Mouse (Mus musculus) telencephalon, adult 2 months (tissue): ENCODE data around the gene Lrrc4c.
A peak's percentile ranks its signal among the peaks of the same experiment; 100 is the strongest.

Experiments used
- DNase-seq: peaks from one replicate; pipeline ENCODE4 v3.0.0-alpha.2; 2011; ENCODE audit warnings: low read depth, low spot score

Lrrc4c gene

GRCm38 (mm10) chr2:96317387-96318299, at the start of gene Lrrc4c:
Gene Lrrc4c, plus strand, starts transcription at chr2:96318169.
- no peak for DNase-seq

- no peak for DNase-seq
These were observed 42.9 kb upstream of the Lrrc4c start for GRCm38 (mm10) chr2:96275061-96275460.

GRCm38 (mm10) chr2:96282926-96283325, 35.0 kb upstream of the Lrrc4c start:
- no peak for DNase-seq

DNA sequence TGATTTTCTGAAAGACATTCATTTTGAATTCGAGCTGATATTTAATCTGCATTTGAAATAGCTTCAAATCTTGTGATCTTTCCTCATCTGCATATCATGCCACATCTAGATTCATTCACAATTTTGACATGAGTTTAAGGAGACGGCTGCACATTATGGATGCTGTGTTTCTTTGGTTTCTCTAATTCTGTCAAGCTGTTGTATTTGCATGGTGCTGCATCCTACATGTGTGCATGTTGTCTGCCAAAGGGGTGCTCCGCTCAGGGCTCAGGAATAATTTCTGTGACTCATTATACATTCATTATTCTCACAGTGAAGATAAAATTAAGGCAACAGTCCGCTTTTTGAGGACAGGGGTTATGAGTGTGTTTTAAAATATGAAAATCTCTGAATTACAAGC, 30.5 kb upstream of the Lrrc4c start:
- DNase-seq: no peak

DNA sequence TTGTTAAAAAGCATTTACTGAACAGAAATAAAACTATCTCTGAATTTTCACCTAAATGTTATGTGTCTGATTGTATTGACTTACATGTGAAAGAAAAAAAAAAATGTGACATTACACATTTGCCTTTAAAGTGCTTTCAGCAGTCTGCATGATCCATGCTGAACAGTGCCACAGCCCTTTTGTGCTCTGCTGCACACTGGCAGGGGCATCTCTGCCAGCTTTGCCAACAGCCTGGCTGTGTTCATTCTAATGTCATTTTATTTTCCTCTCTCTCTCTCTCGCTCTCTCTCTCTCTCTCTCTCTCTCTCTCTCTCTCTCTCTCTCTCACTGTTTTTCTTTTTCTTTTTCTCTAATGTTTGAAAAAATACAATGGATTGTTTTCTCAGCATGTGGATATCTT, 27.4 kb upstream of the Lrrc4c start:
- no peak for DNase-seq

- DNase-seq: no peak
These were observed 2.9 kb upstream of the Lrrc4c start for GRCm38 (mm10) chr2:96315034-96315433.

- no peak for DNase-seq
These were observed 1.4 kb upstream of the Lrrc4c start for GRCm38 (mm10) chr2:96316531-96316930.

DNA sequence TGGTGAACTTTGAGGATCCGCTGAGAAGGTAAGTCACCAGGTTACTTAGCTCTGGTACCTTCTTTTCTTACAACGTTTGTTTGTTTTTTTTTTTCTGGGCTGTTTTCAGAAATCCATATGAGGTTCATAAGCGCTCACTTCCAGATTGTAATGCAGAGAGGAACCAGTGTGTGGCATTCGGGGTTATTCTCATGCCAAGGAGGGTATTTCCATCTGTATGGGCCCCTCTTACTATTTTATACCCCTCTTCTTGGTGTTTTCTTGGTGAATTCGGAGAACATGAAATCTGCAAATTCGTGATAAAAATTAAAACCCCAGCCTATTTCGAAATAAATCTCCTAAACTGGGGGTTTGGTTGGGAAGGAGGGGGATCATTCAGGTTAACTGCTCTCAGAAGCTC, 587 bp downstream of the Lrrc4c start:
- no peak for DNase-seq

DNA sequence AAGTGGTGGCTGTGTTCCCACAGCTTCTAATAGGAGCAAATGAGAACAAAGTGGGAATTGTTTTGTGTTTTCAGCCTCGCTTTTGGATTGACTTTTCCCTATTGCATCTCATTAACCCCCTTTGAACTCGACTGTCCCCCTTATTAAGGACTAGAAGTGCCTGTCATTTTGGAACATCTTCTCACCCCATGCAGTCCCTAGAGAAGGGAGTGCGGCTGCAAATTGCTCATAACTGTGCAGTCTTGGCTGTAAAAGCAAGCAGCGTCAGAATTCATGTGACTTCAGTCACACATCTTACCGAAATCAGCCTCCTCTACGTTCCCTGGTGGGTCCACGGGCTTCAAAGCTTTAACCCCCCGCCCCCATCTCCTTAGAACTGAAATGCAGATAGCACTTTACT, 1.2 kb downstream of the Lrrc4c start:
- DNase-seq: peak; percentile 68

DNA sequence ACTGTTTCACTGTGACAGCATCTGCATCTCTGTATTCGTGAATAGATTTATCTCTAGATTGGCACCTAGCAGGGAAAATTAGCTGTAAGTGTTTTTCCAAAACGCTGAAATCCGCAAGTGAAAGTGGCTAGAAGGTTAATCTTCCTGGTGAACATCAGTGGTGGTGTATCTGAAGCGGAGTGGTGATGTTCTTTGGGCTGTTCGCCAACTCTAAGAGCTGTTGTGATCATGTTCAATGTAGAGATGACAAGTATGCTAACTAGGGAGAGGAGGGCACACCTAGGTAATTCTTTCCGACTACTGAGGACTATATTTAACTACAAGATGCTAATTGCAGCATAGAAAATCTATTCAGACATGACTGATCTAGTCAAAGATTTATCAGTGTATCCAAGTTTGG, 1.7 kb downstream of the Lrrc4c start:
- no peak for DNase-seq

GRCm38 (mm10) chr2:96334652-96335051, 16.7 kb downstream of the Lrrc4c start:
- no peak for DNase-seq

DNA sequence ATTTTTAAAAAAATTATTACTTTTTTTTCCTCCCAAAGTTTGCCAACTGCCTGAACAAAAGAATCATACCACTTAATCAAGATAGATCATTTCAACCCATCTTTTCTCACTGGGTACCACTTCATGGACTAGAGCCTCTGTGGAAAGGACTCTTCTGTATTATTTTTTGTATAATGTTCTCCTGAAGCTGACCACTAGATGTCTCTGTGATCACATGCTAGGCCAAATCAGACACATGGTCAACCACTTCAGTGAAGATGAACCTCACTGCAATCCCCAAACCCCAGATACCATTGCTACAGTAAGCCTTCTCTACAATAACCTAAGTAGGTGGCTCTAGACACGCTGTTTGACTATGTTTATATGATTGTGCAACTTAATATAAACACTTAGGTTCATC, 19.4 kb downstream of the Lrrc4c start:
- DNase-seq: peak; percentile 62

DNA sequence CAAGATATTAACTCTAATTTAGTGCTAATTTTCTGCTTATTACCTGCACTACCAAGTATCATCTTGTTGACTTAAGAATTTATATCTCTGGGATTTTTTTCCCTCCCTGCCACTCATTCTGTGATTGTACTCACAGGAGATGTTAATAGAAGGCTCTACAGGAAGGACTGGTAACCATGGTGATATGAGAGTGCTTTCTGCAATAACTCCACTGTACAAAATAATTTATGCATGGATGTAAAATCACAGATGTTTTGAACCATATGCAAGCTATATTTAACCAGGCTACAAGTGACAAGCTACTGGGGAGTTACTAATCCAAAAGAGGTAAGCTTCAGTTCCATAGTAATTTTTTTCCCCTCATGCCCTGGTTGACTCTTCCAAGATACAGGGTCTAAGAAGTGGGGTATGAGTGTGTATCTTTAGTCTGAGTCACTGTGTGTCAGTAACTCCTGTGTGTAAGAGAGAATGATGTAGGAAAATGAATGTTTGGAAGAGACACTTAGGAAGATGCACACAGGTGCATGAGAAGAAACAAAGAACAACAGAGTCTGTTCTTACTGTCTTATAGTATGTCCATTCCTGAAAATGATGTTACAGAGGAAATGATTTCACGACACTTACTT, 83.3 kb downstream of the Lrrc4c start:
- peak; percentile 75 for DNase-seq

DNA sequence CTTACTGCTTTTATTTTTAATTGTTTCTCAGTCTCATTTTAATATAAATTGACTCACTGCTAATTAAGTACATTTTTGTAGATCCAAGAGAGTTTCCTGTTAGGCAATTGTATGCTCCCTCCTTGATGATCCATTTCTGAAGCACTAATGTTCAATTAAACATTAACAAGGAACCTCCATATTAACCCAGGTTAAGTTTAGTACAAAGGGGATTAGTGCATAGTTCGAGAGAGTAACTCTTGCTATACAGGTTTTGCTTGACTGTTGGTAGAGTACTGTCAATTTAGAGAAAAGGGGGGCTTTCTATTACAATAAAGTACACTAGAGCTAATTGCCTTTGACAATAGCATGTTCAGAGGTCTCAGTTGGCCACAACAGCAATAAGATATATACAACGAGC, 84.5 kb downstream of the Lrrc4c start:
- DNase-seq: no peak

- no peak for DNase-seq
These were observed 88.9 kb downstream of the Lrrc4c start for GRCm38 (mm10) chr2:96406856-96407255.

DNA sequence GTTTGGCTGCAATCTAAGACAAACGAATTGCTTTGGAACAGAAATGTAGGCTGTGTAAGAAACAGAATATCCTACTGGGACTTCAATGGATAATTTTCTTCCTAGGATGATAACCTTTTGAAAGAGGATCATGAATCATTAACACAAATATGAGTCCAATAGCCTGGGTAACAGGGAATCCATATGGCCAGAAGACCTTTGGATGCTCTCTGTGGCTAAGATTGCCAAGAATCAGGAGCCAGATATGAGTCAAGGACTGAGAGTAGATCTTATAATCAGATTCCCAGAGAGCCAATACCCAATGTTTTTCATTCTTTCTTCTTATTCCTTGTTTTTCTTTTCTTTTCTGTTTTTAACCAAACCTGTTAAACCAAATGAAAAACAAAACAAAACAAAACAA, 93.2 kb downstream of the Lrrc4c start:
- DNase-seq: no peak

DNA sequence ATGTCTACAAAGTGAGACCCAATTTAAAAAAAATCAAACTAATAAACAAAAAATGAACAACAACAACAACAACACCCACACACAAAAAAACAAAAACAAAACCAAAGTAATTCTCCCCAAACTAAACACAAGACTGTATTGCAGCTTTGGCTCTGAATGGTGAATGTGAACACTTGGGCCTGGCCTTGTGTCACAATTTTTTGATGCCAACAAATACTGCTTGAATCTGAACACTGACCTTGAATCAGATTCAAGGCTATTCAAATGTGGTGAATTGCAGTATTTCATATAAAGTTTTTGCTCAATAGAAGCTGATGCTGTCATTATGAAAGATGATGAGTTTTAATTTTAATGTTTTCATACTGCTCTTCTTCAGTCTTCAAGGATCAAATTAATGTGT, 143.6 kb downstream of the Lrrc4c start:
- DNase-seq: no peak

DNA sequence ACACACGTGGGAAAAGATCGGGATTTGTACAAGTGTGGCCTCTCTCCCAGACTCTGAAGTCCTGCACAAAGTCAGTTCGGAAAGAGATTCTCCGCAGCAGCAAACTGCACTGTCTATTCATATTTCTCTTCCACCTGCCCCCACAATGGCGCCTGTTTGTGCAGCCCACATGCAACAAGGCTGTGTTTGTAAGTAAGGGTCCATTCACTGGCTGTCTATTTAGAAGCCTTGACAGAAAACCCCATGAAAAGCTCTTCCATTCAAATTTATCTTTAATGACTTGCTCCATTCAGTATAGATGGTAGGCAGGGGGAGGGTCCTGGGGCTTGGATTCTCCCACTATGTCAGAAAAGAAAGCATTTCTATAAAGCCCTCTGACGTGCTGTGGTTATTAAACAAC, 157.7 kb downstream of the Lrrc4c start:
- no peak for DNase-seq

- DNase-seq: no peak
These were observed 181.3 kb downstream of the Lrrc4c start for GRCm38 (mm10) chr2:96499116-96499882.

GRCm38 (mm10) chr2:96504140-96504539, 186.2 kb downstream of the Lrrc4c start:
- peak; percentile 51 for DNase-seq

GRCm38 (mm10) chr2:96505641-96506040, 187.7 kb downstream of the Lrrc4c start:
- DNase-seq: no peak

GRCm38 (mm10) chr2:96508991-96509390, 191.0 kb downstream of the Lrrc4c start:
- DNase-seq: peak; percentile 73
